Mouse (Mus musculus) liver, embryonic 13.5 days (tissue): ENCODE measurements at regions not wholly inside any gene's neighbourhood (a gene's known extent, or its start where the extent isn't known, plus 50 kb on each side); places are given as distances from the start of the nearest gene placed in this dataset.

Experiments
- ATAC-seq: fragments of 200-750 bp; cut with Nextera tagmentation; 2 replicates; pipeline ENCODE4 v1.8.0; 2017; ENCODE audit warnings: low read depth, mild to moderate bottlenecking, moderate number of reproducible peaks, moderate library complexity
- DNase-seq: peaks from one replicate; pipeline ENCODE4 v3.0.0; 2022
- H3K27ac ChIP-seq: fragments of 300-500 bp; sonication (generic); 2 replicates; pipeline ENCODE4 v1.5.1; 2015; ENCODE audit warnings: moderate library complexity, mild to moderate bottlenecking, inconsistent platforms
- H3K27me3 ChIP-seq: fragments of 300-500 bp; sonication (generic); 2 replicates; pipeline ENCODE4 v1.6.1; 2015; ENCODE audit warnings: mild to moderate bottlenecking, inconsistent platforms
- H3K36me3 ChIP-seq: fragments of 300-500 bp; sonication (generic); 2 replicates; pipeline ENCODE4 v1.6.1; 2015; ENCODE audit warnings: mild to moderate bottlenecking, inconsistent platforms
- H3K4me1 ChIP-seq: fragments of 300-500 bp; sonication (generic); replicated peaks from 2 replicates; pipeline ENCODE4 v1.6.1; 2015; ENCODE audit warnings: inconsistent platforms
- H3K4me2 ChIP-seq: fragments of 300-500 bp; sonication (generic); 2 replicates; pipeline ENCODE4 v1.6.1; 2015; ENCODE audit warnings: inconsistent platforms, mild to moderate bottlenecking, moderate library complexity
- H3K4me3 ChIP-seq: fragments of 300-500 bp; sonication (generic); replicated peaks from 2 replicates; pipeline ENCODE4 v1.5.1; 2015; ENCODE audit warnings: mild to moderate bottlenecking, inconsistent platforms
- H3K9ac ChIP-seq: fragments of 300-500 bp; sonication (generic); 2 replicates; pipeline ENCODE4 v1.6.1; 2015; ENCODE audit warnings: mild to moderate bottlenecking, inconsistent platforms
- H3K9me3 ChIP-seq: fragments of 300-500 bp; sonication (generic); replicated peaks from 2 replicates; pipeline ENCODE4 v1.6.1; 2016; ENCODE audit warnings: inconsistent platforms
- WGBS: fragments of 180-500 bp; shearing (Covaris S2); methylation state at CpG from one replicate; pipeline ENCODE4 v1.1.7; 2015; ENCODE audit not compliant: insufficient replicate concordance; 5-methylcytosine and 5-hydroxymethylcytosine counted together

DNA sequence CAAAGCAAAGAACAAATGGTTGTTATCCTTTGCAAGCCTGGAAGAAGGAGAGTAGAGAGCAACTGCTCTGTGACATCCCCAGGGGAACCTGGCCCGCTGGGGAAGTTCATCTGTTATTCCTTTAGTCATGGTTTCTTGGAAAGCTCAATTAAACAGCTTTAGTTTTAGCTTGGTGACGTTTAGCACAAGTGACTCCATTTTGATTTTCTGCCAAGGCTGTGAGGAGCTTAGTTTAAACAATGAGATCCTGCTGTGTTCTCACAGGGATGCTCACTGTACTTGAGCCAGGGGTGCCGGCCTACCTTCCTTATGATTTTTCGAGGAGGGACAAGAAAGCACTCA is 91.2 kb upstream of the Rybp start:
- H3K9me3 ChIP-seq: no peaks in the 10 kb centered on the region
- ATAC-seq: no peak
- H3K4me2 ChIP-seq: no peak overlapping the region
- no peak for DNase-seq
- WGBS: 58% methylated on average over 4 of the region's 4 CpGs
- H3K9ac ChIP-seq: no peak overlapping the region
- H3K27ac ChIP-seq: no peak overlapping the region
- peaks cover 4% of the 10 kb centered on the region; the same call in 1 of the 2 replicates for H3K4me1 ChIP-seq
- no peak overlapping the region for H3K4me3 ChIP-seq
- H3K36me3 ChIP-seq: no peaks in the 10 kb centered on the region
- H3K27me3 ChIP-seq: no peaks in the 10 kb centered on the region; the same call in 1 of the 2 replicates

DNA sequence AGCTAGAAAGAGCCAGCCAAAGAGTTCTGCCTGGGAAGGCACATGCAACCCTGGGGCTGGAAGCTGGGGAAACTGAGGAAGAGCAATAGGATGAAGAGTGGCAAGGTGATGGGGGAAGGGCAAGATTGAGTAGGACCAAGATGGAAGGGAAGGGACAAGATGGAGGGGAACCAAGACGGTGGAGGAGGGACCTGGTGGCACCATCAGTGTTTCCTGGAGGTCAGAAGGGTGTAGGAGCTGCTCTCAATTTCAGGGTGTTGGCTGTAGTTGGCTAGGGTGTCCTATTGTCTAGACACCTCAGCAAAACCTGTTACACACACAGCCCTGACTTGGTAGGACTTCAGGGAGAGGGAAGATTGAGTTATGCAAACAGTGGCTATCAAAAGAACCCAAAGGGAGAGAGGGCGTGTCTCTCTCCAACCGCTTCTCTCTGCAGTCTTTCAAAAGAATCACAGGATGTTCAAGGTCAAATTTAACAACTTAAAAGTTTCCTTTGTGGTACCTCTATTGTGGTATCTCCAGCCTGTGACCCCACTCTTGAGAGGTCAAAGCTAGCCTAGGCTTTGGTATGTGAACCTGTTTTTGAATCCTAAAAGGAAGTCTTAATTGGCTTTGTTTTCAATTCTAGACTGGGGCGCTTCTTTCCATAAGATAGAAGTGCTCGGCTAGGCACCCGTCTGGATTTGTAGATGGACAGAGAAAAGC is 90.7 kb upstream of the Rybp start:
- Histone ChIP-seq H3K4me2 (no peak overlapping the region), H3K27ac (no peak overlapping the region), H3K4me3 (no peak overlapping the region), H3K9ac (no peak overlapping the region), H3K9me3 (no peaks in the 10 kb centered on the region), H3K4me1 (peaks cover 4% of the 10 kb centered on the region; the same call in 1 of the 2 replicates), H3K27me3 (no peaks in the 10 kb centered on the region; the same call in 1 of the 2 replicates), H3K36me3 (no peaks in the 10 kb centered on the region)
- ATAC-seq (no peak), DNase-seq (no peak)
- 51% methylated on average over 6 of the region's 6 CpGs for WGBS

DNA sequence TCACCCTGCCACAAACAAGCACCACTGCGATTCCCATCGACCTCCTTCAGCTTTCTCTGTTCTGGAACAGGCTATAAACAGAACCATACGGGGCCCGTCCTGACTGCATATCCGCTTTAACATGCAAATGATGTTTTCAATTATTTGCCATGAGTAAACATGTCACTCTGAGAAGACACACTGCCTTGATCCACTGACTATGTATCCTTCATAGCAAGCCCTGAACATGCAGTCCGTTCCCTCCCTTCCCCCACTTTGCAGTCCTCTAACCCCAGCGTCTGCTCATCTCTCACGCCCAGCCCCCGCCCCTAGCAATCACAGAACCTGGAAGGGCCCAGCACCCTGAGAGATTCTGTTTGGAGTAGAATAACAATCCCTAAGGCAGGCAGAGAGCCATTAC is 89.4 kb upstream of the Rybp start:
- no peak overlapping the region for H3K4me3 ChIP-seq
- no peak for DNase-seq
- no peaks in the 10 kb centered on the region for H3K9me3 ChIP-seq
- H3K27me3 ChIP-seq: no peaks in the 10 kb centered on the region; the same call in 1 of the 2 replicates
- no peak overlapping the region for H3K4me2 ChIP-seq
- peaks cover 7% of the 10 kb centered on the region; the same call in 1 of the 2 replicates for H3K4me1 ChIP-seq
- H3K36me3 ChIP-seq: no peaks in the 10 kb centered on the region
- H3K27ac ChIP-seq: no peak overlapping the region
- WGBS: 28% methylated on average over 9 of the region's 9 CpGs
- no peak overlapping the region for H3K9ac ChIP-seq
- ATAC-seq: no peak

DNA sequence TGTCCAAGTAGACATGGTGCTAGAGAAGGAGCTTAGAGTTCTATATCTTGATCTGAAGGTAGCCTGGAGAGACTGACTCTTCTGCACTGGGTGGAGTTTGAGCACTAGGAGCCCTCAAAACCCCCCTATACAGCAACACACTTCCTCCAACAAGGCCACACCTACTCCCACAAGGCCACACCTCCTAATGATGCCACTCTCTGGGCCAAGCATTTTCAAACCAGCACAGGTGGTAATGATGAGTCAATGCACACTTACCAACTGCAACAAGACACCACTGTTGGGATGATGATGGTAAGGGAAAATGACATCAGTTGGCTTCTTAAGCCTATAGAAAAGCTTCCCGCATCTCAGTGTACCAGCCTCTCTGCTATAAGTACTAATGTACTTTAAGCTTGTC is 83.5 kb upstream of the Rybp start:
- Histone ChIP-seq H3K27me3 (peaks cover 8% of the 10 kb centered on the region; the same call in 1 of the 2 replicates), H3K4me3 (no peak overlapping the region), H3K4me1 (peaks cover 3% of the 10 kb centered on the region; the same call in 1 of the 2 replicates), H3K9me3 (no peaks in the 10 kb centered on the region), H3K36me3 (no peaks in the 10 kb centered on the region), H3K9ac (no peak overlapping the region), H3K4me2 (no peak overlapping the region), H3K27ac (no peak overlapping the region)
- WGBS: 79% methylated on average over 1 of the region's 1 CpGs
- ATAC-seq: no peak
- no peak for DNase-seq

DNA sequence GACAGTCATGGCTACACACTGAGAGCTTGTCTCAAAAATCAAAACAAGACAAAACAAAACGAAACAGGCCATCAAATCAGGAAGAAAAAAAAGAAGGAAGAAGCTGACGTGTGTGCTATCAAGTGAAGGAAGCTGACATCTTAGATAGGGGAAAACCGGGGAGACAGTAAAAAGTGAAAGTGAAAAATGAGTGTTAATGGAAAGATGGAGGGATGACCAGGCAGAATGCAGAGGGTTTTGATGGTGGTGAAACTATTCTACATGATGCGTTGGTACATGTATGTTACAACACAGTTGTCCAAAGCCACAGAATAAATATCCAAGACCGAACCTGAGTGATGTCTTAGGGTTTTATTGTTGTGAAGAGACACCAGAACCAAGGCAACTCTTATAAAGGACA is 83.1 kb upstream of the Rybp start:
- DNase-seq: no peak
- H3K4me3 ChIP-seq: no peak overlapping the region
- H3K36me3 ChIP-seq: no peaks in the 10 kb centered on the region
- no peak for ATAC-seq
- peaks cover 8% of the 10 kb centered on the region; the same call in 1 of the 2 replicates for H3K27me3 ChIP-seq
- H3K4me1 ChIP-seq: peaks cover 3% of the 10 kb centered on the region; the same call in 1 of the 2 replicates
- H3K4me2 ChIP-seq: no peak overlapping the region
- 33% methylated on average over 5 of the region's 5 CpGs for WGBS
- no peak overlapping the region for H3K9ac ChIP-seq
- H3K27ac ChIP-seq: no peak overlapping the region
- no peaks in the 10 kb centered on the region for H3K9me3 ChIP-seq

GRCm38 (mm10) chr6:100366231-100366630 is 78.9 kb upstream of the Rybp start:
- no peak overlapping the region for H3K9ac ChIP-seq

GRCm38 (mm10) chr6:100365791-100366190 is 78.5 kb upstream of the Rybp start:
- H3K36me3 ChIP-seq: no peaks in the 10 kb centered on the region
- no peak for ATAC-seq
- H3K4me1 ChIP-seq: no peaks in the 10 kb centered on the region; the same call in 1 of the 2 replicates
- H3K9me3 ChIP-seq: no peaks in the 10 kb centered on the region
- WGBS: 15% methylated on average over 4 of the region's 4 CpGs
- H3K27me3 ChIP-seq: 0 out of 2 replicates have a peak, but pooled peaks cover 8% of the 10 kb centered on the region
- H3K4me2 ChIP-seq: no peak overlapping the region
- no peak overlapping the region for H3K4me3 ChIP-seq
- H3K9ac ChIP-seq: no peak overlapping the region
- DNase-seq: no peak
- no peak overlapping the region for H3K27ac ChIP-seq

More at GRCm38 (mm10) chr6:100366231-100366630, 78.9 kb upstream of the Rybp start:
- Histone ChIP-seq H3K36me3 (no peaks in the 10 kb centered on the region), H3K4me2 (no peak overlapping the region), H3K27ac (no peak overlapping the region), H3K4me3 (no peak overlapping the region), H3K27me3 (0 out of 2 replicates have a peak, but pooled peaks cover 8% of the 10 kb centered on the region), H3K4me1 (no peaks in the 10 kb centered on the region; the same call in 1 of the 2 replicates), H3K9me3 (no peaks in the 10 kb centered on the region)
- whole genome bisulfite sequencing: 44% methylated on average over 8 of the region's 8 CpGs
- DNase-seq (no peak), ATAC-seq (no peak)

DNA sequence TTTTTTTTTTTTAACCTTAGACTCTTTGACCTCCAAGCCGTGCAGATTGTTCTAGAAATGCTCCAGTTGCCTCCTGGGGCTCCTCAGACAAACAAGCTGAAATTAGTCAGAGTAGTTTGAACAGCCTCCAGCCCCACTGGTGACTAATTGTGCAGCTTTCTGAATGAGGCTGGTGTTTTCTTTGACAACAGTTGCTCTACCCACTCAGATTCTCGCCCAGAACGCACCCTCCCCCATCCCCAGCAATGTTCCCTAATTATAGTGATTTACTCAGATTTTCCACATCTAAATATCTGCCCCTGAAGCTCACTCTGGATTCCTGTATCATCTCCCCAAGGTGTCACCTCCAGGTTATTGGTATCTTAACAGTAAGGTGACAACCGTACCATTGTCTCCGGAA is 76.4 kb upstream of the Rybp start:
- WGBS: 59% methylated on average over 5 of the region's 5 CpGs
- no peak for DNase-seq

GRCm38 (mm10) chr6:100356617-100357399 is 69.5 kb upstream of the Rybp start:
- ATAC-seq (peak; percentile 74), DNase-seq (no peak)
- Histone ChIP-seq H3K27me3 (no peaks in the 10 kb centered on the region), H3K4me2 (no peak overlapping the region), H3K9ac (no peak overlapping the region), H3K36me3 (no peaks in the 10 kb centered on the region), H3K4me3 (no peak overlapping the region), H3K9me3 (no peaks in the 10 kb centered on the region), H3K4me1 (peaks cover 11% of the 10 kb centered on the region; the same call in 1 of the 2 replicates), H3K27ac (no peak overlapping the region)
- 46% methylated on average over 11 of the region's 11 CpGs for WGBS

More for the DNA sequence above, 76.4 kb upstream of the Rybp start:
- Histone ChIP-seq H3K4me3 (no peak overlapping the region), H3K9ac (no peak overlapping the region), H3K9me3 (no peaks in the 10 kb centered on the region), H3K27me3 (0 out of 2 replicates have a peak, but pooled peaks cover 8% of the 10 kb centered on the region), H3K4me2 (no peak overlapping the region), H3K36me3 (no peaks in the 10 kb centered on the region), H3K4me1 (no peaks in the 10 kb centered on the region; the same call in 1 of the 2 replicates), H3K27ac (no peak overlapping the region)
- no peak for ATAC-seq

DNA sequence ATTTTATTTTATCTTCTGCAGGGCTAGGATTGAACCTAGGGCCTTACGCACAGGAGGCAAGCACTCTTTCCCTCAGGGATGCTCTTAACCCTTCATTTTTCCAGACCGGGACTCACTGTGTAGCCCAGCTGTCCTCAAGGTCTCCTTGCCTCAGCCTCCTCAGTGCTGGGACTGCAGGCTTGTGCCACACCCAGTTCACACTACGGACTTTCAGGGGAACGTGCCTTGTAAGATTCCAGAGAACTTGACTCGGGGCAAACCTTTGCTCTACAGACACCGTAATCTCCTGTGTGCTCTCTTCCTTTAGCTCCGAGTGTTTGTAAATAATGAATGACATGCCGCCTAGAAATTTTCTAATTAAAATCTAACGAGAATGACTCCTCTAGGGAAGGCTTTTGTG is 68.6 kb upstream of the Rybp start:
- Histone ChIP-seq H3K9me3 (no peaks in the 10 kb centered on the region), H3K4me3 (no peak overlapping the region), H3K27ac (no peak overlapping the region), H3K9ac (no peak overlapping the region), H3K4me1 (peaks cover 11% of the 10 kb centered on the region; the same call in 1 of the 2 replicates), H3K27me3 (no peaks in the 10 kb centered on the region), H3K4me2 (no peak overlapping the region), H3K36me3 (no peaks in the 10 kb centered on the region)
- ATAC-seq (no peak), DNase-seq (no peak)
- 73% methylated on average over 9 of the region's 9 CpGs for WGBS

GRCm38 (mm10) chr6:100347481-100347880 is 60.2 kb upstream of the Rybp start:
- ATAC-seq (no peak), DNase-seq (no peak)
- Histone ChIP-seq H3K4me1 (no peaks in the 10 kb centered on the region), H3K9ac (no peak overlapping the region), H3K9me3 (no peaks in the 10 kb centered on the region), H3K4me2 (no peak overlapping the region), H3K36me3 (no peaks in the 10 kb centered on the region), H3K4me3 (no peak overlapping the region), H3K27me3 (no peaks in the 10 kb centered on the region), H3K27ac (no peak overlapping the region)
- WGBS: 67% methylated on average over 7 of the region's 7 CpGs
